Mouse (Mus musculus) yolk sac, embryonic 10.5 days (tissue): ENCODE data around the gene Olfr198.
A peak's percentile ranks its signal among the peaks of the same experiment; 100 is the strongest.
"Not testable (repeated sequence)": the region's sequence is repeated elsewhere in the genome, so short reads cannot be mapped to it uniquely, and the experiment has no call there.

Experiments
- DNase-seq: peaks from one replicate; pipeline ENCODE4 v3.0.0-alpha.2; 2017; ENCODE audit warnings: low spot score

Gene Olfr198

DNA sequence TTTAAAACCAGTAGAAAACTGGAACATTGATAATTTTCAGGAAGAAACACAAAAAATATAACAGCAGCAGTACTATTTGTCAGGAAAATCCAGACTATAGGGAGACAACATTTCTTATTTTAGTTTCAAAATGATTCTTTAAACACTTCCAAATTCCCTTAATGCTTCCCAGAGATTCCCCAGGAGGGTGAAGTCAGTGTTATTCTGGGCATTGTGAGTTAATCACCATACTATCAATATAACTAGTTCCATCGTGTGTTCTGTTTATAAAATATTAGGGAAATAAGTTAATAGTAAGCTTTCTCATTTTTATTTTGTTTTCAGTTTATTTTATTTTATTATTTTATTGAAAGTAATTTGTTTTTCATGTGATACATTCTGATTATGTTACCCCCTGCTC, at the start of gene Olfr198:
Gene Olfr198, minus strand, starts transcription at position 101 of the 400 bp plus-strand sequence.
- not testable (repeated sequence) for DNase-seq

DNA sequence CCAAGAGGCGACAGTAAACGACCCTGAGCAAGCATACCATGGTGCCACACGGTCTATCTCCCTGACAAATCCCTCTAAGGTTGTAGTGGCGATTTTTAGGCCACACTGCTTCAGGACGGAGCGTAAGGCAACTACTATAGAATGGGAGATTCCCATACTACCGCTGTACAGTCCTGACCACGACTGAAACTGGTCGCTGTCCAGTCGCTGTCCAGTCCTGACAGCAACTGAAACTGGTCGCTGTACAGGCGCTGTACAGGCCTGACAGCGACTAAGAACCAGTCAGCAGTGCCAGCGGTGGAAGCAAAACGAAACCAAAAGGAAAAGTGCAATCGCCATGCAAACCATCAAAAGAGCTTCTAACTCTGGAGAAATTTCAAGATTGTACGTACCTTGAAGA, 46.4 kb upstream of the Olfr198 start:
- DNase-seq: peak; percentile 6

DNA sequence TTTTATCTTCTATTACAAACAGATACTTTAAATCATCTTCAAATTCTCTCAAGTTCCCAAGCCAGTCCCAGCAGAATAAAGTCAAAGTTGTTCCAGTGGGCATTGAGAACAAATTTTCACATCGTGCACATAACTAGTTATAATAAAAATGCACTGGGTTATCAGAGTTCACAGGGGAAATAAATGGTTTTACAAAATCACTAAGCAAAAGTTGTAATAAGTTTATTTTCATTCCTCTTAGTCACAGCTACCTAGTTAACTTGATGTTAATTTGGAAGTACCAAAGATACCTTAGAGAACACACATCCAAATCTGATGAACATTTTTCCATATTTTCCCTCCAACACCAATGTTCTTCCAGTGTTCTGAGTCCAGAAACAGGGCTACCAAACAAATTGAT, 16.3 kb upstream of the Olfr198 start, which contains the start of gene Olfr199:
Gene Olfr199, minus strand, starts transcription at position 101 of the 400 bp plus-strand sequence.
- DNase-seq: not testable (repeated sequence)

DNA sequence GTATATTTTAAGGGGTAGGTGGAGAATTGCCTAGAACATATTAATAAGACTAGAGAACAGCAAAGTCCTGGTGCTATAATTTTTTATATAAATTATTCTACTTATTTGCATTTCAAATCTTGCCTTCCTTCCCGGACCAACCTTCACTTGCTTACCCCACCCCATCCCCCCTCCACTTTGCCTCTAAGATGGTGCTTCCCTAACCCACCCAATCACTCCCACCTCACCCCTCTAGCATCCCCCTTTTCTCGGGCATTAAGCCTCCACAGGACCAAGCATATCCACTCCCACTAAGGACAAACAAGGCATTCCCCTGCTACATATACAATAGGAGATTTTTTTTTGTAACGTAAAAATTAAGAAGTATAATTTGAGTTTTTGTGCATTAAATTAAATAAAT, 14.5 kb upstream of the Olfr198 start:
- not testable (repeated sequence) for DNase-seq

GRCm38 (mm10) chr16:59170354-59170753, 33.0 kb downstream of the Olfr198 start, which contains the start of gene Olfr196:
TSS of gene Olfr196 (minus strand) at chr16:59170454.
- DNase-seq: no peak

DNA sequence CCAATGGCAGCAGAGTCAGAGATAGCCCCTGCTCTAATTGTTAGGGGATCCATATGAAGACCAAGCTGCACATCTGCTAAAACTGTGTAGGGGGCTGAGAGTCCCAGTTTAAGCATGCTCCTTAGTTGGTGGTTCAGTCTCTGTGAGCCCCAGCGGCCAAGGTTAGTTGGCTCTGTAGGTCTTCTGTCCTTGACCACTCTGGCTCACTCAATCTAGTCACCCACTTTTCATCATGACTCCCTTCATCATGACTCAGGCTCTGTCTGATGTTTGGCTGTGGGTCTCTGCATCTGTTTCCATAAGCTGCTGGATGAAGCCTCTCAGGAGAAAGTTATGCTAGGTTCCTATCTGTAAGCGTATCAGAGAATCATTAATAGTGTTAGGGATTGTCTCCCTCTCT, 51.3 kb downstream of the Olfr198 start:
- no peak for DNase-seq
